Mouse (Mus musculus) bone marrow macrophage, adult 2 months (primary cell): ENCODE results near the gene Il5ra.

Experiments used
- CTCF ChIP-seq: IDR thresholded peaks from 2 replicates; pipeline ENCODE4 v1.5.1; 2012; ENCODE audit warnings: low read depth, mild to moderate bottlenecking, low read length, moderate library complexity
- POLR2A ChIP-seq: IDR thresholded peaks from 2 replicates; pipeline ENCODE4 v1.6.1; 2012; ENCODE audit warnings: mild to moderate bottlenecking, low read depth, low read length, borderline replicate concordance

- no peak for TF ChIP-seq CTCF
- TF ChIP-seq POLR2A = no peak
These were observed 12.6 kb upstream of the Il5ra start for GRCm38 (mm10) chr6:106761486-106761885.
